Mouse (Mus musculus) heart, adult 9 months (tissue): ENCODE results near the gene Nktr.

ENCODE experiments used
- DNase-seq, 2 experiments: peaks; one replicate each; pipeline ENCODE4 v3.0.0; 2022; ENCODE audit warnings: low spot score in 2 of 2

Nktr gene

GRCm38 (mm10) chr9:121718792-121719318, at the start of gene Nktr:
TSS of gene Nktr (plus strand) at chr9:121719169.
- DNase-seq, result peak; percentile 98

- DNase-seq, result peak; percentile 30 to 42
Measured at GRCm38 (mm10) chr9:121669348-121669791, 49.6 kb upstream of the Nktr start.

GRCm38 (mm10) chr9:121671300-121671699, 47.7 kb upstream of the Nktr start:
- peak; percentile 47 to 55 for DNase-seq

- peak; percentile 68 to 73 for DNase-seq
Measured at GRCm38 (mm10) chr9:121672311-121672710, 46.7 kb upstream of the Nktr start.

GRCm38 (mm10) chr9:121673716-121674115, 45.3 kb upstream of the Nktr start:
- no peak for DNase-seq

- DNase-seq, result no peak
Measured at GRCm38 (mm10) chr9:121675011-121675410, 44.0 kb upstream of the Nktr start.

GRCm38 (mm10) chr9:121675556-121675955, 43.4 kb upstream of the Nktr start:
- DNase-seq, result no peak

- DNase-seq, result no peak
Measured at GRCm38 (mm10) chr9:121677069-121677468, 41.9 kb upstream of the Nktr start.

GRCm38 (mm10) chr9:121677476-121677875, 41.5 kb upstream of the Nktr start:
- no peak for DNase-seq

GRCm38 (mm10) chr9:121679549-121679948, 39.4 kb upstream of the Nktr start:
- DNase-seq, result peak in 1 of 2 experiments; percentile 43

GRCm38 (mm10) chr9:121681191-121681590, 37.8 kb upstream of the Nktr start:
- DNase-seq, result no peak

GRCm38 (mm10) chr9:121682037-121682680, 36.8 kb upstream of the Nktr start:
- no peak for DNase-seq

- no peak for DNase-seq
Measured at GRCm38 (mm10) chr9:121684702-121685101, 34.3 kb upstream of the Nktr start.

GRCm38 (mm10) chr9:121690200-121690651, 28.7 kb upstream of the Nktr start:
- no peak for DNase-seq

GRCm38 (mm10) chr9:121690734-121691133, 28.2 kb upstream of the Nktr start:
- DNase-seq, result no peak

- no peak for DNase-seq
Measured at GRCm38 (mm10) chr9:121694736-121695135, 24.2 kb upstream of the Nktr start.

GRCm38 (mm10) chr9:121696626-121697025, 22.3 kb upstream of the Nktr start:
- no peak for DNase-seq

- peak in 1 of 2 experiments; percentile 49 for DNase-seq
Measured at GRCm38 (mm10) chr9:121697150-121698049, 21.6 kb upstream of the Nktr start.

- DNase-seq, result no peak
Measured at GRCm38 (mm10) chr9:121704261-121704645, 14.7 kb upstream of the Nktr start.

- DNase-seq, result peak; percentile 94 to 98
Measured at GRCm38 (mm10) chr9:121704646-121705625, 14.0 kb upstream of the Nktr start, which contains the start of gene Sec22c. TSS of gene Sec22c (minus strand) at chr9:121705490.

- no peak for DNase-seq
Measured at GRCm38 (mm10) chr9:121706029-121706675, 12.8 kb upstream of the Nktr start.
